Mouse (Mus musculus) cerebral cortex, adult 2 months (tissue): ENCODE measurements around the gene Tbc1d16.

Experiments
- WGBS: fragments of 180-500 bp; shearing (Covaris S2); methylation state at CpG from one replicate; pipeline ENCODE4 v1.1.7; 2018; 5-methylcytosine and 5-hydroxymethylcytosine counted together

Tbc1d16 gene

GRCm38 (mm10) chr11:119228091-119228781, at the start of gene Tbc1d16, which contains the start of gene Ccdc40:
Tbc1d16 (minus strand) TSS chr11:119228499.
Ccdc40 (plus strand) TSS chr11:119228572.
- under 1% methylated on average over 63 of the region's 66 CpGs for WGBS

- WGBS: 87% methylated on average over 8 of the region's 8 CpGs
These were observed 45.1 kb upstream of the Tbc1d16 start for GRCm38 (mm10) chr11:119273186-119273930.

- WGBS: 80% methylated on average over 3 of the region's 3 CpGs
These were observed 44.2 kb upstream of the Tbc1d16 start for GRCm38 (mm10) chr11:119272492-119272891.

- 49% methylated on average over 16 of the region's 16 CpGs for WGBS
These were observed 40.4 kb upstream of the Tbc1d16 start for GRCm38 (mm10) chr11:119268557-119269195.

- 4% methylated on average over 52 of the region's 52 CpGs for WGBS
These were observed 39.7 kb upstream of the Tbc1d16 start, which contains the start of gene Gaa for GRCm38 (mm10) chr11:119267768-119268556. Gaa (plus strand) TSS chr11:119267887.

GRCm38 (mm10) chr11:119267241-119267674, 39.0 kb upstream of the Tbc1d16 start:
- 37% methylated on average over 6 of the region's 6 CpGs for WGBS

- 68% methylated on average over 7 of the region's 7 CpGs for WGBS
These were observed 37.5 kb upstream of the Tbc1d16 start for GRCm38 (mm10) chr11:119265811-119266210.

GRCm38 (mm10) chr11:119264413-119264812, 36.1 kb upstream of the Tbc1d16 start:
- WGBS: 89% methylated on average over 13 of the region's 13 CpGs

GRCm38 (mm10) chr11:119259977-119260376, 31.7 kb upstream of the Tbc1d16 start:
- 92% methylated on average over 8 of the region's 8 CpGs for WGBS

- WGBS: 67% methylated on average over 23 of the region's 23 CpGs
These were observed 30.4 kb upstream of the Tbc1d16 start for GRCm38 (mm10) chr11:119258572-119259322.

- 71% methylated on average over 9 of the region's 9 CpGs for WGBS
These were observed 29.9 kb upstream of the Tbc1d16 start for GRCm38 (mm10) chr11:119258216-119258571.

- 87% methylated on average over 5 of the region's 5 CpGs for WGBS
These were observed 28.3 kb upstream of the Tbc1d16 start for GRCm38 (mm10) chr11:119256557-119256956.

- 9% methylated on average over 22 of the region's 22 CpGs for WGBS
These were observed 24.7 kb upstream of the Tbc1d16 start for GRCm38 (mm10) chr11:119252854-119253541.

- 84% methylated on average over 17 of the region's 17 CpGs for WGBS
These were observed 22.7 kb upstream of the Tbc1d16 start for GRCm38 (mm10) chr11:119250998-119251397.

GRCm38 (mm10) chr11:119249011-119249410, 20.7 kb upstream of the Tbc1d16 start:
- 32% methylated on average over 6 of the region's 6 CpGs for WGBS

- 96% methylated on average over 6 of the region's 6 CpGs for WGBS
These were observed 17.2 kb upstream of the Tbc1d16 start for GRCm38 (mm10) chr11:119245543-119245942.

- 96% methylated on average over 12 of the region's 12 CpGs for WGBS
These were observed 11.2 kb upstream of the Tbc1d16 start for GRCm38 (mm10) chr11:119239480-119239879.

- 34% methylated on average over 11 of the region's 11 CpGs for WGBS
These were observed 10.0 kb upstream of the Tbc1d16 start for GRCm38 (mm10) chr11:119238305-119238721.

GRCm38 (mm10) chr11:119237568-119238304, 9.4 kb upstream of the Tbc1d16 start:
- WGBS: 46% methylated on average over 20 of the region's 20 CpGs
